Mouse (Mus musculus): ENCODE results near the gene Sprr2a3. TPM values are rescaled to one million over a fixed set of nuclear protein-coding genes. Genes with fewer than 3 reads are reported as not detected.
A peak's percentile ranks its signal among the peaks of the same experiment; 100 is the strongest.
"Not testable (repeated sequence)": the region's sequence is repeated elsewhere in the genome, so short reads cannot be mapped to it uniquely, and the experiment has no call there.

Gene Sprr2a3
- polyA plus RNA-seq, 1 experiment from 2014 or later = 45.1 TPM

- H3K4me2 ChIP-seq (replicated peaks; ENCODE audit: low read depth); H3K4me3 ChIP-seq (ENCODE audit: low read depth, low read length); H3K4me1 ChIP-seq (replicated peaks; ENCODE audit: control insufficient read depth, insufficient read depth, low read length); ATAC-seq; H3K36me3 ChIP-seq (ENCODE audit: control insufficient read depth, insufficient read depth); H3K9ac ChIP-seq (ENCODE audit: low read depth, low read length); H3K27me3 ChIP-seq (replicated peaks; ENCODE audit: control insufficient read depth, insufficient read depth, low read length); H3K9me3 ChIP-seq (ENCODE audit: control insufficient read depth); H3K27ac ChIP-seq (ENCODE audit: low read depth, low read length): not testable (repeated sequence)
Observed at GRCm38 (mm10) chr3:92258526-92258925, 26.7 kb upstream of the Sprr2a3 start.

GRCm38 (mm10) chr3:92263462-92263861 lies 21.8 kb upstream of the Sprr2a3 start:
- H3K4me1 ChIP-seq (replicated peaks; ENCODE audit: control insufficient read depth, insufficient read depth, low read length); H3K27ac ChIP-seq (ENCODE audit: low read depth, low read length); H3K4me2 ChIP-seq (replicated peaks; ENCODE audit: low read depth); H3K27me3 ChIP-seq (replicated peaks; ENCODE audit: control insufficient read depth, insufficient read depth, low read length); H3K9ac ChIP-seq (ENCODE audit: low read depth, low read length); H3K9me3 ChIP-seq (ENCODE audit: control insufficient read depth); H3K36me3 ChIP-seq (ENCODE audit: control insufficient read depth, insufficient read depth); H3K4me3 ChIP-seq (ENCODE audit: low read depth, low read length): not testable (repeated sequence)
- ATAC-seq = peak; percentile 22; the same call in 1 of the 2 replicates
- no CpG with 5 or more reads among the region's 2 CpGs for WGBS

- not testable (repeated sequence) for H3K4me2 ChIP-seq (replicated peaks; ENCODE audit: low read depth); H3K27ac ChIP-seq (ENCODE audit: low read depth, low read length); H3K9me3 ChIP-seq (ENCODE audit: control insufficient read depth); H3K9ac ChIP-seq (ENCODE audit: low read depth, low read length); H3K27me3 ChIP-seq (replicated peaks; ENCODE audit: control insufficient read depth, insufficient read depth, low read length); H3K4me1 ChIP-seq (replicated peaks; ENCODE audit: control insufficient read depth, insufficient read depth, low read length); H3K4me3 ChIP-seq (ENCODE audit: low read depth, low read length); H3K36me3 ChIP-seq (ENCODE audit: control insufficient read depth, insufficient read depth)
- no CpG with 5 or more reads among the region's 4 CpGs for WGBS
- peak; percentile 59 for ATAC-seq
Observed at GRCm38 (mm10) chr3:92271414-92271985, 13.7 kb upstream of the Sprr2a3 start.

- not testable (repeated sequence) for H3K36me3 ChIP-seq (ENCODE audit: control insufficient read depth, insufficient read depth); ATAC-seq; H3K4me3 ChIP-seq (ENCODE audit: low read depth, low read length); H3K4me1 ChIP-seq (replicated peaks; ENCODE audit: control insufficient read depth, insufficient read depth, low read length); H3K9ac ChIP-seq (ENCODE audit: low read depth, low read length); H3K27me3 ChIP-seq (replicated peaks; ENCODE audit: control insufficient read depth, insufficient read depth, low read length); H3K4me2 ChIP-seq (replicated peaks; ENCODE audit: low read depth); H3K27ac ChIP-seq (ENCODE audit: low read depth, low read length); H3K9me3 ChIP-seq (ENCODE audit: control insufficient read depth)
Observed at GRCm38 (mm10) chr3:92273504-92273903, 11.7 kb upstream of the Sprr2a3 start.

- not testable (repeated sequence) for H3K36me3 ChIP-seq (ENCODE audit: control insufficient read depth, insufficient read depth); H3K27ac ChIP-seq (ENCODE audit: low read depth, low read length); H3K4me2 ChIP-seq (replicated peaks; ENCODE audit: low read depth); H3K9ac ChIP-seq (ENCODE audit: low read depth, low read length); H3K27me3 ChIP-seq (replicated peaks; ENCODE audit: control insufficient read depth, insufficient read depth, low read length); H3K4me3 ChIP-seq (ENCODE audit: low read depth, low read length); H3K4me1 ChIP-seq (replicated peaks; ENCODE audit: control insufficient read depth, insufficient read depth, low read length); ATAC-seq; H3K9me3 ChIP-seq (ENCODE audit: control insufficient read depth)
- WGBS = no CpG with 5 or more reads among the region's 1 CpGs
Observed at GRCm38 (mm10) chr3:92274018-92274417, 11.2 kb upstream of the Sprr2a3 start.

- H3K4me1 ChIP-seq (replicated peaks; ENCODE audit: control insufficient read depth, insufficient read depth, low read length); H3K4me2 ChIP-seq (replicated peaks; ENCODE audit: low read depth); H3K9me3 ChIP-seq (ENCODE audit: control insufficient read depth); H3K4me3 ChIP-seq (ENCODE audit: low read depth, low read length); H3K9ac ChIP-seq (ENCODE audit: low read depth, low read length); ATAC-seq; H3K27me3 ChIP-seq (replicated peaks; ENCODE audit: control insufficient read depth, insufficient read depth, low read length); H3K27ac ChIP-seq (ENCODE audit: low read depth, low read length); H3K36me3 ChIP-seq (ENCODE audit: control insufficient read depth, insufficient read depth): not testable (repeated sequence)
Observed at GRCm38 (mm10) chr3:92279663-92280062, 5.6 kb upstream of the Sprr2a3 start.

GRCm38 (mm10) chr3:92280963-92281606 lies 4.1 kb upstream of the Sprr2a3 start:
- H3K9ac ChIP-seq (ENCODE audit: low read depth, low read length); H3K4me3 ChIP-seq (ENCODE audit: low read depth, low read length); H3K9me3 ChIP-seq (ENCODE audit: control insufficient read depth); H3K27me3 ChIP-seq (replicated peaks; ENCODE audit: control insufficient read depth, insufficient read depth, low read length); H3K27ac ChIP-seq (ENCODE audit: low read depth, low read length); H3K4me1 ChIP-seq (replicated peaks; ENCODE audit: control insufficient read depth, insufficient read depth, low read length); H3K4me2 ChIP-seq (replicated peaks; ENCODE audit: low read depth); H3K36me3 ChIP-seq (ENCODE audit: control insufficient read depth, insufficient read depth): not testable (repeated sequence)
- peak; percentile 90 for ATAC-seq
- 18% methylated on average over 5 of the region's 12 CpGs for whole genome bisulfite sequencing

- H3K9ac ChIP-seq (ENCODE audit: low read depth, low read length); H3K9me3 ChIP-seq (ENCODE audit: control insufficient read depth); ATAC-seq; H3K4me3 ChIP-seq (ENCODE audit: low read depth, low read length); H3K4me2 ChIP-seq (replicated peaks; ENCODE audit: low read depth); H3K27ac ChIP-seq (ENCODE audit: low read depth, low read length); H3K36me3 ChIP-seq (ENCODE audit: control insufficient read depth, insufficient read depth); H3K27me3 ChIP-seq (replicated peaks; ENCODE audit: control insufficient read depth, insufficient read depth, low read length); H3K4me1 ChIP-seq (replicated peaks; ENCODE audit: control insufficient read depth, insufficient read depth, low read length): not testable (repeated sequence)
- WGBS = 81% methylated on average over 4 of the region's 6 CpGs
Observed at GRCm38 (mm10) chr3:92288489-92288888, 3.3 kb downstream of the Sprr2a3 start.

All from intestine, postnatal 0 days (tissue).